Mouse (Mus musculus): ENCODE results near the gene Lgals9. TPM values are rescaled to one million over a fixed set of nuclear protein-coding genes. Genes with fewer than 3 reads are reported as not detected.
"Not testable (repeated sequence)": the region's sequence is repeated elsewhere in the genome, so short reads cannot be mapped to it uniquely, and the experiment has no call there.

Lgals9 gene
- total and polyA plus RNA-seq, 2 experiments from 2014 or later = 21.8 to 24.0 TPM

DNA sequence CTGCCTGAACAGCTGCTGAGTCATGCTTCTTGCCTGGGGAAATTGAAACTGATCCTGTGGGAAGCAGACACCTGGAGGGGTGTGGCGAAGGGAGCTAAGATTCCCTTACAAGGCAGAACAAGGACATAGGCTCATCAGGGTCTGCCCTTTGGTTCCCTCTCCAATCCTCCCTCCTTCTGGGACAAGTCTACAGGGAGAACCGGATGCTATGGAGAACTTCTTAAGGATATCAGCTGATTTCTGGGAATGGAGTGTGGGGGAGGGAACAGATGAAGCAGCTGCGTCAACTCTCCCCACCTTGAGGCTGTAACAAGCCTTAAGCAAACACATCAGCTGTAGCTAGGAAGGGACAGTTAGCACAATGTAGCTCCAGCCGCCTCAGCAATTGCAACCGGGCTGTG, 17.8 kb upstream of the Lgals9 start:
- 0 out of 2 replicates have a peak overlapping the region, but pooled peaks have one; percentile 21 for H3K27ac ChIP-seq
- H3K4me3 ChIP-seq (ENCODE audit: low read length) = no peak overlapping the region
- no peaks in the 10 kb centered on the region for H3K27me3 ChIP-seq (ENCODE audit: insufficient read depth, low read length)
- no peak for DNase-seq (ENCODE audit: low spot score)
- H3K9me3 ChIP-seq (ENCODE audit: low read length) = no peaks in the 10 kb centered on the region
- H3K4me1 ChIP-seq (ENCODE audit: insufficient read depth, low read length) = no peaks in the 10 kb centered on the region
- TF ChIP-seq CTCF (IDR thresholded peaks at IDR 0.05; ENCODE audit: low read depth) = no peak
- H3K36me3 ChIP-seq (ENCODE audit: insufficient read depth, low read length) = no peaks in the 10 kb centered on the region
- no peak for ATAC-seq
- H3K9ac ChIP-seq (replicated peaks; ENCODE audit: low read length) = no peak overlapping the region
- WGBS = 70% methylated on average over 5 of the region's 5 CpGs
- H3K4me2 ChIP-seq (ENCODE audit: low read depth, low read length) = no peak overlapping the region

DNA sequence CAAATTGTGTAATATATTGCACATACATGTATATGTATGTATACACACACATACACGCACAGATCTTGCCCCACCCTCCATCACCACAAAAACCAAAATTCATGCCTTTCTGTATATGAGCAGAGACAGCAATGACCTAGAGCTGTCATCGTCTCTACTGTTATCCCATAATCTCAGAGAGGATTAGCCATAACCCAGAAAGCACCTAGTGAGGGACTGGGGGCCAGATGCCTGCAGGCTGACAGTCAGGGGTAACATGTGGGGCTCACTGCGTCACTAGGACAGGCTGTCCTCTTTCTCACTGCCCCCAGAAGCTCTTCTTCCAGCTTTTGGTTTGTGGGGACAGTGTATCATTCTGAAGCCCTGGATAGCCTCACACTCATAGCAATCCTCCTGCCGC, 17.1 kb upstream of the Lgals9 start:
- 85% methylated on average over 4 of the region's 4 CpGs for WGBS
- no peak for DNase-seq (ENCODE audit: low spot score)
- Histone ChIP-seq H3K36me3 (ENCODE audit: insufficient read depth, low read length) (no peaks in the 10 kb centered on the region), H3K27me3 (ENCODE audit: insufficient read depth, low read length) (no peaks in the 10 kb centered on the region), H3K9ac (replicated peaks; ENCODE audit: low read length) (no peak overlapping the region), H3K4me3 (ENCODE audit: low read length) (no peak overlapping the region), H3K4me2 (ENCODE audit: low read depth, low read length) (no peak overlapping the region), H3K4me1 (ENCODE audit: insufficient read depth, low read length) (no peaks in the 10 kb centered on the region), H3K9me3 (ENCODE audit: low read length) (no peaks in the 10 kb centered on the region), H3K27ac (no peak overlapping the region)
- no peak for TF ChIP-seq CTCF (IDR thresholded peaks at IDR 0.05; ENCODE audit: low read depth)
- no peak for ATAC-seq

GRCm38 (mm10) chr11:78999118-78999517, 14.4 kb upstream of the Lgals9 start:
- 21% methylated on average over 6 of the region's 6 CpGs for WGBS
- DNase-seq (ENCODE audit: low spot score) (no peak), ATAC-seq (no peak)
- Histone ChIP-seq H3K9me3 (ENCODE audit: low read length) (no peaks in the 10 kb centered on the region), H3K9ac (replicated peaks; ENCODE audit: low read length) (no peak overlapping the region), H3K36me3 (ENCODE audit: insufficient read depth, low read length) (no peaks in the 10 kb centered on the region), H3K27ac (no peak overlapping the region), H3K4me2 (ENCODE audit: low read depth, low read length) (no peak overlapping the region), H3K27me3 (ENCODE audit: insufficient read depth, low read length) (no peaks in the 10 kb centered on the region), H3K4me3 (ENCODE audit: low read length) (no peak overlapping the region), H3K4me1 (ENCODE audit: insufficient read depth, low read length) (no peaks in the 10 kb centered on the region)
- TF ChIP-seq CTCF (IDR thresholded peaks at IDR 0.05; ENCODE audit: low read depth) = no peak

GRCm38 (mm10) chr11:78990875-78991543, 6.3 kb upstream of the Lgals9 start:
- H3K9ac ChIP-seq (replicated peaks; ENCODE audit: low read length); H3K4me2 ChIP-seq (ENCODE audit: low read depth, low read length); H3K27ac ChIP-seq; H3K9me3 ChIP-seq (ENCODE audit: low read length); H3K36me3 ChIP-seq (ENCODE audit: insufficient read depth, low read length); H3K4me3 ChIP-seq (ENCODE audit: low read length); H3K27me3 ChIP-seq (ENCODE audit: insufficient read depth, low read length); DNase-seq (ENCODE audit: low spot score); H3K4me1 ChIP-seq (ENCODE audit: insufficient read depth, low read length); ATAC-seq: not testable (repeated sequence)
- WGBS = 82% methylated on average over 5 of the region's 5 CpGs

- Histone ChIP-seq H3K36me3 (ENCODE audit: insufficient read depth, low read length) (no peaks in the 10 kb centered on the region), H3K27me3 (ENCODE audit: insufficient read depth, low read length) (no peaks in the 10 kb centered on the region), H3K4me2 (ENCODE audit: low read depth, low read length) (no peak overlapping the region), H3K9me3 (ENCODE audit: low read length) (no peaks in the 10 kb centered on the region), H3K9ac (replicated peaks; ENCODE audit: low read length) (no peak overlapping the region), H3K4me3 (ENCODE audit: low read length) (no peak overlapping the region), H3K27ac (no peak overlapping the region), H3K4me1 (ENCODE audit: insufficient read depth, low read length) (no peaks in the 10 kb centered on the region)
- TF ChIP-seq CTCF (IDR thresholded peaks at IDR 0.05; ENCODE audit: low read depth) = no peak
- no peak for DNase-seq (ENCODE audit: low spot score)
- 90% methylated on average over 9 of the region's 9 CpGs for WGBS
- no peak for ATAC-seq
These were observed 5.3 kb upstream of the Lgals9 start for GRCm38 (mm10) chr11:78990096-78990495.

DNA sequence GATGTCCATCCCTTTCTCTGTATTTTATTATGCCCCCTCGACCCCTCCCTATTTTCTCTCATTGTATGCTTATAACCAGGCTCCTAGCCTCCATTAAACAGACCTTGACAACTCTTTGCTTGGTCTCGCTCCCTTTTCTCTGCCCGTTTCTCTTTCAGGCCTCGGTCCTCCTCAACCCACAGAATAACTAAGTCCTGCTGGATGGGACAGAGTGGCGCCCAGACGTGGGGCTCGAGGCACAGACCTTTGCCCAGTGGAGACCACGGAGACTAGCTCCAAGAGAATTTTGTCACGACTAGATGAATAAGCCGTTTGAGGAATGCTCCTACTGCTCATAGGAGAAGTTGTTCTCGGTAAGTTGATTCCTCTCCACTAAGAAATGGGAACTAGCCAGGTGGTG, 4.5 kb upstream of the Lgals9 start:
- not testable (repeated sequence) for H3K9ac ChIP-seq (replicated peaks; ENCODE audit: low read length); H3K27me3 ChIP-seq (ENCODE audit: insufficient read depth, low read length); H3K4me2 ChIP-seq (ENCODE audit: low read depth, low read length); DNase-seq (ENCODE audit: low spot score); H3K36me3 ChIP-seq (ENCODE audit: insufficient read depth, low read length); H3K4me1 ChIP-seq (ENCODE audit: insufficient read depth, low read length); H3K9me3 ChIP-seq (ENCODE audit: low read length); H3K4me3 ChIP-seq (ENCODE audit: low read length); H3K27ac ChIP-seq; ATAC-seq
- WGBS = 94% methylated on average over 11 of the region's 11 CpGs

GRCm38 (mm10) chr11:78986311-78987002, 1.7 kb upstream of the Lgals9 start:
- no peak for ATAC-seq
- H3K4me1 ChIP-seq (ENCODE audit: insufficient read depth, low read length) = no peaks in the 10 kb centered on the region
- DNase-seq (ENCODE audit: low spot score) = no peak
- H3K4me3 ChIP-seq (ENCODE audit: low read length) = no peak overlapping the region
- no peaks in the 10 kb centered on the region for H3K36me3 ChIP-seq (ENCODE audit: insufficient read depth, low read length)
- WGBS = 90% methylated on average over 10 of the region's 10 CpGs
- TF ChIP-seq CTCF (IDR thresholded peaks at IDR 0.05; ENCODE audit: low read depth) = no peak
- H3K4me2 ChIP-seq (ENCODE audit: low read depth, low read length) = no peak overlapping the region
- H3K27ac ChIP-seq = no peak overlapping the region
- no peaks in the 10 kb centered on the region for H3K27me3 ChIP-seq (ENCODE audit: insufficient read depth, low read length)
- H3K9ac ChIP-seq (replicated peaks; ENCODE audit: low read length) = no peak overlapping the region
- H3K9me3 ChIP-seq (ENCODE audit: low read length) = no peaks in the 10 kb centered on the region
